Mouse (Mus musculus): ENCODE measurements around the gene Aurkb.

The Aurkb gene

DNA sequence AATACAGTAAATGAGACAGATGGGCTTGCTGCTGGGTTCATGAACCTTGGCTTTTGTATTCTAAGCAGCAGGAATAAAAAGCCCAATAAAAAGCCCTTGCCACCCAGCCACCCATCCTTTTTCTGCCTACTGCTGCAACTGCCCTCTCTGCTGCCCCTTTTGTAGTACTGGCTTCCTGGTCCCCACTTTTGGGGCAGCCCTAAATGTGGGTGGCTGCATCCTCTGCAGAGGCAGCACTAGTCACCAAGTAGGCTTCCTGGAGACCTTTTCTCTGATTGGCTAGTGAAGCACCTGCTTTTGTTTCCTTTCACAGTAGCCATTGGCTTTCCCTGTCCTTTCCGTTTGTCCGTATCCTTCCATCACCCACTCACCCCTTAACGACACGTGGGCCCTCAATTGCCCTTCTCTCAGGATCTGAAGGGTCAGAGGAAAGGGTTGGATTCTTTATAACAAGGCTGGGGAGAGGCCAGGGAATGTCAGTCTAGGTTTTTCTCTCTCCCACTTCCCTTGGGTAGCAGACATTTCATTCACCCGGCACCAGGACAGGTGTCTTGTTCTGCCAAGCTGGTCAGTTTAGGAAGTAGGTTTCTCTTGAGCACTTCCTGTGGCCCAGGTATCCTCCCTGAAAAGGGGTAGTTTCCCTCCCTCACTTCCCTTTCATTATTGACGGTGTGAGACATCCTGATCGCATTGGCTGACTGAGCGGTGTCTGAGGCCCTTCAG is 52.8 kb downstream of the Aurkb start:
- DNase-seq (ENCODE audit: low spot score) = no peak

DNA sequence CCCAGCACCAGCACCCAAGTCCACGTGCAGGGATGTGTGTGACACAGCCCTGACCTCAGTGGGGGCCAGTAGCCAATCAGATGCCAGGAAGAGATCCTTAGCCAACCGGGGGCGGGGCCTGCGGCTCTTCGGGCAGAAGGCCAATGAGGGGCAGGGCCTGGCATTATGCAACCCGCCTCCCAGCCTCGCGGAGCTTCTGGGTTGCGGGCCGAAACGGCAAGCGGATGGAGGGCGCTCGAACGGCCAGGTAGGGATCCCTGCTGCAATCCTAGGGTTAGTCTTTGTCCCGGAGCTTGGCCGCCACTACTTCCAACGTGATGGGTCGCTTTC is 53.3 kb downstream of the Aurkb start:
- DNase-seq (ENCODE audit: low spot score) = peak; percentile 94

DNA sequence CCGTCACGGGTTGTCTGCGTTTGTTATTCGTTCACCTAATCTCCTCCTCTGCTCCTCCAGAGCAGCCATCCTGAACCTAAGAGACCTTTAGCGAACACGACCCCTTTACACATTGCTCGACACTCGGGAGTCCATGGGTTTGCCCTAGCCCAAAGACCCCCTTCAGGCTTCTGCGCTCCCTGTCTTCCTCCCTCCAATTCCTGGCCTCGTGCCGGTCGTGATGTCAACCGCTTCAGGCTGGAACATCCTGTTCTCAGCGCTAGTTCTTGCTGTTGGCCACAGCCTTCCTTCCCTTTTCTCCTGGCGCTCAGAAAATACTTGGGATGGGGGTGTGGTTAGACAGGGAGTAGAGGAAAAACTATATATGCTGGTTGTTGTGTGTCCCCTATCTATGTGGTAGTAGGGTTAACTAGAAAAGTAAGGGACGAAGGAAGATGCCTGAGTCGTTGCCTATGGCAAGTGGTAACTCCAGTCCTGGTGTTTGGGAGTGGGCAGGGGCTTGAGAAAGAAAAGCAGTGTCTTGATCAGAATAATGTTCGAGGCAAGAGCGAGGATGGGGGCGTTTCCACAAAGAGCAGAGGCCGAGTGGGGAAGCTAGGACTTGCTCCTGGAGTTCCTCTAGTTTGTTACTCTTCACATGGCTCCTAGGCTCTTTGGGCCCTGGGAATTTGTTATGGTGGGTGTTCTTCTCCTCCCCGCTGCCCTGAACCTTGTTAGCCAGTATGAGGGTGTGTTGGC is 53.9 kb downstream of the Aurkb start:
- no peak for DNase-seq (ENCODE audit: low spot score)

DNA sequence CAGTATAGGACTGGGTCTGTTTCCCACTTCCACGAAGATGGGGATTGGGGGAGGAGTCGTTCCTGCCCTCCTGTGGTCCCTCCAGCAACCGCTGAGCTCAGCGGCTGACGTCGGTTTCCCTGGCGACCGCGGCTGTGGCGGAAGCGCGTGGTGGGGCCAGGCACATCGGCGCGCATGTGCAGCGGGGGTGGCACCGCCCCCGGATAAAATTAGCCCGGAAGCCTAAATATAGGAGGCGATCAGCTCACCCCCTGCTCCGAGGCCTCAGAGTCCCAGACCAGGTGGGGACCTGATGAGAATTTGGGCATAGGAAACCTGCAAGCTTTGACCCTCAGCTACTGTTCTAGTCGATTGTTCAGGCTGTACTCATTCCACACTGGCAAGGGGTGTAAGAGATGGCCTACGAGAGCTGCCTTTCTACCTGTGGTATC is 54.5 kb downstream of the Aurkb start:
- peak; percentile 85 for DNase-seq (ENCODE audit: low spot score)

DNA sequence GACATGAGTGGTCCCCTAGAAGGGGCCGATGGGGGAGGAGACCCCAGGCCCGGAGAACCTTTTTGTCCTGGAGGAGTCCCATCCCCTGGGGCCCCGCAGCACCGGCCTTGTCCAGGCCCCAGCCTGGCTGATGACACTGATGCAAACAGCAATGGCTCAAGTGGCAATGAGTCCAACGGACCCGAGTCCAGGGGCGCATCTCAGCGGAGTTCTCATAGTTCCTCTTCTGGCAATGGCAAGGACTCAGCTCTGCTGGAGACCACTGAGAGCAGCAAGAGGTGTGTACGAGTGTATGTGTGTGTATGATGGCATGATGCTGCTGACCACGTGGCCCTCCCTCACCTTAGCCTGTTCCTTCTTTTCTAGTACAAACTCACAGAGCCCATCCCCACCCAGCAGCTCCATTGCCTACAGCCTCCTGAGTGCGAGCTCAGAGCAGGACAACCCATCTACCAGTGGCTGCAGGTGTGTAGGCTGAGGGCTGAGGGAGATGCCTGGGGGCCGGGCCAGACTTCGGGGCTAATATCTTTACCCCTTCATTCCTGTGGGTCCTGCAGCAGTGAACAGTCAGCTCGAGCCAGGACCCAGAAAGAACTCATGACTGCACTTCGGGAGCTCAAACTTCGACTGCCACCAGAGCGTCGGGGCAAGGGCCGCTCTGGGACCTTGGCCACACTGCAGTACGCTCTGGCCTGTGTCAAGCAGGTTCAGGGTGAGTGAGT is 55.4 kb downstream of the Aurkb start:
- DNase-seq (ENCODE audit: low spot score) = no peak
